Mouse (Mus musculus) spleen, postnatal 36 days (tissue): Measurements from ENCODE around the gene Cfap58.

Source experiments
- DNase-seq, 2 experiments: peaks; one replicate each; pipeline ENCODE4 v3.0.0; 2022; ENCODE audit warnings: low spot score in 2 of 2, mixed read lengths in 1 of 2

The Cfap58 gene

DNA sequence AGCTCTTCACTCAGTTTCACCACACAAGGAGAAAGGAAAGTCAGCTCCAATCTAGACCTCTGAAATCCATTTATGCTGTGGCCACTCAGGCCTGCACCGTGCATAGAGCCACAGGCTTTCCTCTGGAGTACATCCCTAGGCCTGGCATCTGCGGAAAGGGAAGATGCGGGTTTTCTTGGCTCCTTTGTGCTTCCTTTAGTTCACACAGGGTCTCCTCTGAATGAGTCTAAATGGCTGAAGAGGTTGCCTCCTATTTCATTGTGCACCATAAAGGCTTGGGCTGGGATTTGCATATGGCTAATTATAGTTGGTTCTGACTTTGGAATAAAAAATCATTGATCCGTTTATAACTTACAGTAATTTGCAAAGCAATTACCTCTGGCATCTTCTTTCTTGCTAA is 144.0 kb downstream of the Cfap58 start:
- DNase-seq: no peak
